Mouse (Mus musculus): ENCODE data around the gene Plrg1. TPM values are rescaled to one million over a fixed set of nuclear protein-coding genes. Genes with fewer than 3 reads are reported as not detected.

Gene Plrg1
- polyA plus RNA-seq, 1 experiment: 30.1 TPM

DNA sequence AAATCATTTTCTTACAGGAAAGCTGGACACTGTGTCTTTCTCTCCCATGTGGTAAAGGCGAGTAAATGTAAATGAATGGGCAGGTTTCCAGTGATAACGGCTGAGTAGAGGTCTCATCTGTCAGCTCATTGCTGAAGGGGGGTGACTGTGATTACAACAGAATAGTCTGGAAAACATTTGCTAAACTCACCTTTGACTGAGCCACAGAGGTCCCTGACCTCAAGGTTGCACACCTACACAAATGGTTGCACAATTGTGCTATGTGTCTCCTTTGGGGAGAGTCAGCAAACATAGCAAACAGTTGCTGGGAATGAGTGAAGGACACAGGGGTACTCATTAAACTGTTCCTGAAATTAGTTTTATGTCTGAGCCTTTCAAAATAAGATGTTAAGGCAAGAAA is 16.5 kb upstream of the Plrg1 start:
- TF ChIP-seq CTCF (IDR thresholded peaks at IDR 0.05; ENCODE audit: control insufficient read depth, insufficient read depth, low read length): no peak
- TF ChIP-seq POLR2A (IDR thresholded peaks at IDR 0.05; ENCODE audit: borderline replicate concordance, control insufficient read depth, low read depth, low read length): no peak
- H3K27ac ChIP-seq (ENCODE audit: control insufficient read depth, insufficient read depth, low read depth, low read length, poor library complexity): no peak overlapping the region
- 83% methylated on average over 2 of the region's 2 CpGs for WGBS
- H3K4me3 ChIP-seq (replicated peaks; ENCODE audit: control insufficient read depth, low read depth, low read length): no peak overlapping the region
- H3K4me1 ChIP-seq (ENCODE audit: control insufficient read depth, insufficient read depth, low read length): no peaks in the 10 kb centered on the region

DNA sequence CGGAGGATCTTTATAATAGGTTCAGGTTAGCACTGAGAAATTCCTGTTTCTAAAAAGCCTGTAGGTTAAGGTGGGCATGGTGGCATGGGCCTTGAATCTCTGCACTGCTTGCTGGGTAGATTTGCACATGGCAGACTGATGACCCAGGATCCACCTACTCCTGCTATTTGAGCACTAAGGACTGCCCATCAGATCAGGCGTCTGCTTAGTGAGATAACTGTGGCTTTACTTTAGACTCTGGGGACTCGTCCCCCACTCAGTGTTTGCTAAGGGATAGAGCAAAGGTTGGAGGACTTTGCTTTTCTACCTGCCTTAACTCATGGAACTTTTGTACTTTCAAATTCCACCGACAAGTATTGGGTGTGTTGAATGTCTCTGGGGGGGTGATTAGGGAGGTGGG is 15.7 kb upstream of the Plrg1 start:
- Histone ChIP-seq H3K4me1 (ENCODE audit: control insufficient read depth, insufficient read depth, low read length) (no peaks in the 10 kb centered on the region), H3K27ac (ENCODE audit: control insufficient read depth, insufficient read depth, low read depth, low read length, poor library complexity) (no peak overlapping the region), H3K4me3 (replicated peaks; ENCODE audit: control insufficient read depth, low read depth, low read length) (no peak overlapping the region)
- 68% methylated on average over 4 of the region's 4 CpGs for WGBS
- TF ChIP-seq POLR2A (IDR thresholded peaks at IDR 0.05; ENCODE audit: borderline replicate concordance, control insufficient read depth, low read depth, low read length): no peak
- TF ChIP-seq CTCF (IDR thresholded peaks at IDR 0.05; ENCODE audit: control insufficient read depth, insufficient read depth, low read length): no peak

GRCm38 (mm10) chr3:83042451-83042850 is 12.9 kb upstream of the Plrg1 start:
- no peak overlapping the region for H3K4me3 ChIP-seq (replicated peaks; ENCODE audit: control insufficient read depth, low read depth, low read length)
- TF ChIP-seq POLR2A (IDR thresholded peaks at IDR 0.05; ENCODE audit: borderline replicate concordance, control insufficient read depth, low read depth, low read length): no peak
- no peak for TF ChIP-seq CTCF (IDR thresholded peaks at IDR 0.05; ENCODE audit: control insufficient read depth, insufficient read depth, low read length)
- no peaks in the 10 kb centered on the region for H3K4me1 ChIP-seq (ENCODE audit: control insufficient read depth, insufficient read depth, low read length)
- 83% methylated on average over 5 of the region's 5 CpGs for WGBS
- no peak overlapping the region for H3K27ac ChIP-seq (ENCODE audit: control insufficient read depth, insufficient read depth, low read depth, low read length, poor library complexity)

- Histone ChIP-seq H3K4me3 (replicated peaks; ENCODE audit: control insufficient read depth, low read depth, low read length) (no peak overlapping the region), H3K27ac (ENCODE audit: control insufficient read depth, insufficient read depth, low read depth, low read length, poor library complexity) (no peak overlapping the region), H3K4me1 (ENCODE audit: control insufficient read depth, insufficient read depth, low read length) (no peaks in the 10 kb centered on the region)
- TF ChIP-seq CTCF (IDR thresholded peaks at IDR 0.05; ENCODE audit: control insufficient read depth, insufficient read depth, low read length): no peak
- no peak for TF ChIP-seq POLR2A (IDR thresholded peaks at IDR 0.05; ENCODE audit: borderline replicate concordance, control insufficient read depth, low read depth, low read length)
- 78% methylated on average over 11 of the region's 11 CpGs for WGBS
These were observed 8.7 kb upstream of the Plrg1 start for GRCm38 (mm10) chr3:83046649-83047048.

- Histone ChIP-seq H3K27ac (ENCODE audit: control insufficient read depth, insufficient read depth, low read depth, low read length, poor library complexity) (no peak within 1 kb of the TSS), H3K4me1 (ENCODE audit: control insufficient read depth, insufficient read depth, low read length) (no peaks in the 10 kb centered on the region), H3K4me3 (replicated peaks; ENCODE audit: control insufficient read depth, low read depth, low read length) (no peak within 1 kb of the TSS)
- TF ChIP-seq POLR2A (IDR thresholded peaks at IDR 0.05; ENCODE audit: borderline replicate concordance, control insufficient read depth, low read depth, low read length) (no peak), CTCF (IDR thresholded peaks at IDR 0.05; ENCODE audit: control insufficient read depth, insufficient read depth, low read length) (no peak)
- 81% methylated on average over 8 of the region's 8 CpGs for WGBS
These were observed 5.6 kb upstream of the Plrg1 start, which contains the start of gene Fgb for GRCm38 (mm10) chr3:83049680-83050079. TSS of gene Fgb (minus strand) at chr3:83049863.

DNA sequence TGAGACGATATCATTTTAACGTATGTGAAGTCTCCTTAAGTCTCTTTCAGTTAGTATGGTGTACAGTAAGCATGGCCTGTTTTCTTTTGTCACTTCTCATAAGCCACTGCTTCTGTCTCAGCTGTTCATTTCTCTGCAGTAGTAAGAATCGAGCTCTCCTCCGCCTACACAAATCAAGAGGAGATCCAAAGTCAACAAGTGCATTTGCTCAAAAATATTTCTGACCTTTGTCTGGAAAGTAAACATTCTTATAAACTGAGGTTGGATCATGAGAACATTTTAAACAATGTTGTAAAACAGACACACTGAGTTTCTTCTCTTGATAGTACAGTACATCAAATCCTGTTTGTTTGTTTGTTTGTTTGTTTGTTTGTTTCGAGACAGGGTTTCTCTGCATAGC is 4.7 kb upstream of the Plrg1 start:
- TF ChIP-seq CTCF (IDR thresholded peaks at IDR 0.05; ENCODE audit: control insufficient read depth, insufficient read depth, low read length) (no peak), POLR2A (IDR thresholded peaks at IDR 0.05; ENCODE audit: borderline replicate concordance, control insufficient read depth, low read depth, low read length) (no peak)
- 78% methylated on average over 5 of the region's 5 CpGs for WGBS
- H3K27ac ChIP-seq (ENCODE audit: control insufficient read depth, insufficient read depth, low read depth, low read length, poor library complexity): no peak overlapping the region
- no peaks in the 10 kb centered on the region for H3K4me1 ChIP-seq (ENCODE audit: control insufficient read depth, insufficient read depth, low read length)
- no peak overlapping the region for H3K4me3 ChIP-seq (replicated peaks; ENCODE audit: control insufficient read depth, low read depth, low read length)

- TF ChIP-seq POLR2A (IDR thresholded peaks at IDR 0.05; ENCODE audit: borderline replicate concordance, control insufficient read depth, low read depth, low read length) (no peak), CTCF (IDR thresholded peaks at IDR 0.05; ENCODE audit: control insufficient read depth, insufficient read depth, low read length) (no peak)
- H3K27ac ChIP-seq (ENCODE audit: control insufficient read depth, insufficient read depth, low read depth, low read length, poor library complexity): no peak overlapping the region
- no peak overlapping the region for H3K4me3 ChIP-seq (replicated peaks; ENCODE audit: control insufficient read depth, low read depth, low read length)
- H3K4me1 ChIP-seq (ENCODE audit: control insufficient read depth, insufficient read depth, low read length): no peaks in the 10 kb centered on the region
- 67% methylated on average over 5 of the region's 5 CpGs for WGBS
These were observed 3.2 kb upstream of the Plrg1 start for GRCm38 (mm10) chr3:83052102-83052501.

- 77% methylated on average over 7 of the region's 7 CpGs for WGBS
- H3K4me3 ChIP-seq (replicated peaks; ENCODE audit: control insufficient read depth, low read depth, low read length): no peak overlapping the region
- H3K4me1 ChIP-seq (ENCODE audit: control insufficient read depth, insufficient read depth, low read length): no peaks in the 10 kb centered on the region
- no peak for TF ChIP-seq CTCF (IDR thresholded peaks at IDR 0.05; ENCODE audit: control insufficient read depth, insufficient read depth, low read length)
- TF ChIP-seq POLR2A (IDR thresholded peaks at IDR 0.05; ENCODE audit: borderline replicate concordance, control insufficient read depth, low read depth, low read length): no peak
- H3K27ac ChIP-seq (ENCODE audit: control insufficient read depth, insufficient read depth, low read depth, low read length, poor library complexity): no peak overlapping the region
These were observed 2.2 kb upstream of the Plrg1 start for GRCm38 (mm10) chr3:83053126-83053525.

- H3K27ac ChIP-seq (ENCODE audit: control insufficient read depth, insufficient read depth, low read depth, low read length, poor library complexity): no peak overlapping the region
- WGBS: 25% methylated on average over 10 of the region's 10 CpGs
- no peak overlapping the region for H3K4me3 ChIP-seq (replicated peaks; ENCODE audit: control insufficient read depth, low read depth, low read length)
These were observed 1.6 kb upstream of the Plrg1 start for GRCm38 (mm10) chr3:83053758-83054157.

More at GRCm38 (mm10) chr3:83053758-83054157, 1.6 kb upstream of the Plrg1 start:
- no peaks in the 10 kb centered on the region for H3K4me1 ChIP-seq (ENCODE audit: control insufficient read depth, insufficient read depth, low read length)
- no peak for TF ChIP-seq POLR2A (IDR thresholded peaks at IDR 0.05; ENCODE audit: borderline replicate concordance, control insufficient read depth, low read depth, low read length)
- TF ChIP-seq CTCF (IDR thresholded peaks at IDR 0.05; ENCODE audit: control insufficient read depth, insufficient read depth, low read length): no peak
